Mouse (Mus musculus) neural tube, embryonic 12.5 days (tissue): Measurements from ENCODE around the gene Dclre1a. TPM values are rescaled to one million over a fixed set of nuclear protein-coding genes. Genes with fewer than 3 reads are reported as not detected.
A peak's percentile ranks its signal among the peaks of the same experiment; 100 is the strongest.

Source experiments
- ATAC-seq: fragments of 200-750 bp; cut with Nextera tagmentation; 2 replicates; pipeline ENCODE4 v1.8.0; 2017; ENCODE audit warnings: low read depth, mild to moderate bottlenecking, moderate TSS enrichment, moderate library complexity; ENCODE audit not compliant: low FRiP score
- H3K27ac ChIP-seq: fragments of 300-500 bp; sonication (generic); 2 replicates; pipeline ENCODE4 v1.5.1; 2016
- H3K27me3 ChIP-seq: fragments of 300-500 bp; sonication (generic); replicated peaks from 2 replicates; pipeline ENCODE4 v1.6.1; 2016; ENCODE audit warnings: mild to moderate bottlenecking
- H3K36me3 ChIP-seq: fragments of 300-500 bp; sonication (generic); 2 replicates; pipeline ENCODE4 v1.6.1; 2016; ENCODE audit warnings: mild to moderate bottlenecking
- H3K4me1 ChIP-seq: fragments of 300-500 bp; sonication (generic); 2 replicates; pipeline ENCODE4 v1.6.1; 2016
- H3K4me2 ChIP-seq: fragments of 300-500 bp; sonication (generic); replicated peaks from 2 replicates; pipeline ENCODE4 v1.6.1; 2016; ENCODE audit warnings: mild to moderate bottlenecking
- H3K4me3 ChIP-seq: fragments of 300-500 bp; sonication (generic); 2 replicates; pipeline ENCODE4 v1.5.1; 2016
- H3K9ac ChIP-seq: fragments of 300-500 bp; sonication (generic); 2 replicates; pipeline ENCODE4 v1.6.1; 2016; ENCODE audit warnings: mild to moderate bottlenecking
- H3K9me3 ChIP-seq: fragments of 300-500 bp; sonication (generic); 2 replicates; pipeline ENCODE4 v1.6.1; 2016; ENCODE audit warnings: mild to moderate bottlenecking
- WGBS: fragments of 180-500 bp; shearing (Covaris S2); methylation state at CpG from one replicate; pipeline ENCODE4 v1.1.7; 2016; 5-methylcytosine and 5-hydroxymethylcytosine counted together
- polyA plus RNA-seq: library from polyadenylated mRNA; unstranded; fragments of >200 nt; fragmentation: Nextera tagmentation; extraction: Ambion mirVana; gene quantifications from 2 replicates; pipeline ENCODE4 v1.2.1, GENCODE M21; 2016

Dclre1a gene
- 12.1 and 16.0 TPM in 2 replicates for polyA plus RNA-seq

DNA sequence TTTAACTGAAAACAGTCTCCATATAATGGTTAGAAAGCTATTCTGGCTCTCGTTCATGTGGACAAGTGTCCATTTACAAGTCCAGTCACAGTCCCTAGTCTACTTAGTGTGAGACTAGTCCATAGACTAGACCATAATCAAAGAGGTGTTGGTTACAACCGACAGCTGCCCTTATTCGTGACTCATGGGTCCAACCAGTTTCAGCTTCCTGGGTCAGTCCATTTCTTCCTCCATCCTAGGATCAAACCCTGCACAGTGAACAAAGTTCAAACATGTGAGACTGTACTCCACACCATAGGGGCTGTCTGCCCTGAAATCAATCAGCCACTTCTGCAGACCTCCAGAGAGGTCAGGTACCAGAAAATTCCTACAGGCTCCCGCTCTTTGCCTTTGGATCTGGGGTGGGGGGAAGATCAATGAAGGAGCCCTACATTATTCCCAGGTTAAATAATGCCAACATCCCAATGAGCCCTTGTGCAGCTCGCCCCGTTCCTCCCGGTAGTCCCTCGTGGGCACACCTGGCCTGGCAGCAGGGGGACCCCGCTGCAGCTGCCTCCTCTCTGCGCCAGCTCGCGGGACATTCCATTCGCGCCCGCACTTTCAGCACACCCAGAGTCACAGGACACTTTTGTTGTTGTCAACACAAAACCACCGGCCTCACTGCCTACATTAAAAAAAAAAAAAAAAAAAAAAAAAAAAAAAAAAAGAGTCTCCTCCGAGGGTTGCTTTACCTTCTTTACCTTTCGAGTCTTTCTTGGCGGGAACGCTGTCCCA, at the start of gene Dclre1a:
Gene Dclre1a, minus strand, starts transcription at position 767 of the 774 bp plus-strand sequence.
- peaks cover 18% of the 10 kb centered on the region for H3K36me3 ChIP-seq
- peak; percentile 76 for ATAC-seq
- H3K27me3 ChIP-seq = no peaks in the 10 kb centered on the region
- H3K4me1 ChIP-seq = peaks cover 13% of the 10 kb centered on the region
- H3K9me3 ChIP-seq = no peaks in the 10 kb centered on the region
- peak within 1 kb of the TSS; percentile 87 for H3K4me3 ChIP-seq
- H3K4me2 ChIP-seq = peak within 1 kb of the TSS; percentile 69
- peak within 1 kb of the TSS; percentile 89 for H3K9ac ChIP-seq
- WGBS = 11% methylated on average over 20 of the region's 20 CpGs
- peak within 1 kb of the TSS; percentile 83 for H3K27ac ChIP-seq

DNA sequence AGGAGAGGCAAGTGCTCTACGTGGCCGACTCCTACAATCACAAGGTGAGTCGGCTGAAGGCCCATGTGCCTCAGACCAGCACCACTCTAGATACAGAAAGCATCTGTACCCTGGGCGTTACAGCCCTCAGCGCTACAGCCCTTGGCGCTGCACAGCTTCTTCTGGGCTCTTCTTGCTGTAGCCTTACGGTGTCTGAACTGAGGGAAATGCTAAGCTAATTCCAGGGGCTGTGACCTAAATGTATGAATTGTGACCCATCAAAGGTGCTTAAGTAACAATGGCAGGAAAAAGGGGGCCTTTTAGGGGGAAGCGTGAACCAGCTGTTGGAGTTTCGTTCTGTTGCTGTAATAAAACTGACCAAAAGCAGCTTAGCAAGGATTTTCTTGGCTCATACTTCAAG, 44.5 kb upstream of the Dclre1a start:
- Histone ChIP-seq H3K4me2 (no peak overlapping the region), H3K36me3 (peaks cover 83% of the 10 kb centered on the region), H3K9me3 (no peaks in the 10 kb centered on the region), H3K27ac (no peak overlapping the region), H3K9ac (no peak overlapping the region), H3K27me3 (no peaks in the 10 kb centered on the region), H3K4me1 (no peaks in the 10 kb centered on the region), H3K4me3 (no peak overlapping the region)
- WGBS = 94% methylated on average over 9 of the region's 9 CpGs
- no peak for ATAC-seq

DNA sequence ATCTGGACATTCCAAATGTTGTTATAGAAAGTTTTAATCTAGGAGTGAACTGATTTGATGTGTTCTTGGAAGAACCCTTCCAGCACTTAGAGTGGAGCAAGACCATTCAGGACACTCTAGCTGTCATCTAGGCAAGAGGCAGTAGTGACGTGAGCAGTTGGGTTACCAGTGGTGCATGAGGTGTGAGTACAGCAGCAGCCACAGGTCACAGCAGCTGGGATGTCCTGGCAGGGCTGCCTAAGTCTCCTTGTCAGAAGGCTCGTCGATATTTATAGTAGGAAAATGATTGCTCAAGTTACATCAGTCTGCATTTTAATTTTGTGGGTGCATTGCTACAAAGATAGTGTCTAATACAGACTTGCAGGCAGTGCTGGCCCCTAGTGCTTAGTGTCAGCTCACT, 42.2 kb upstream of the Dclre1a start:
- ATAC-seq = no peak
- no peaks in the 10 kb centered on the region for H3K4me1 ChIP-seq
- no peak overlapping the region for H3K9ac ChIP-seq
- no peaks in the 10 kb centered on the region for H3K27me3 ChIP-seq
- no peaks in the 10 kb centered on the region for H3K9me3 ChIP-seq
- H3K4me3 ChIP-seq = no peak overlapping the region
- 92% methylated on average over 3 of the region's 3 CpGs for WGBS
- H3K36me3 ChIP-seq = peaks cover 69% of the 10 kb centered on the region
- H3K27ac ChIP-seq = no peak overlapping the region
- no peak overlapping the region for H3K4me2 ChIP-seq

DNA sequence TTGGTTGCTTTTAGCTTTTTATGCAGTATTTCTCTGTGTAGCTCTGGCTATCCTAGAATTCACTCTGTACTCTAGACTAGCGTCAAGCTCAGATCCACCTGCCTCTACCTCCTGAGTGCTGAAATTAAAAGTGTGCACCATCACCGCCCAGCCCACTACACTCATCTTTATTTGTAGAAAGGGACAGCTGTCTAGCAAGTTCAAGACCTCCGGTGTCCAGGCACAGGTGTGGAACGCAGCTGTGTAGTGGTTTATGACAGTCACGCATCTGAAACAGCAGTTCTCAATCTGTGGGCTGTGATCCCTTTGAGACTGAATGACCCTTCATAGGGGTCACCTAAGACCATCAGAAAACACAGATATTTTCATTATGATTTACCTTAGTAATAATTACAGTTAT, 41.4 kb upstream of the Dclre1a start:
- no peak overlapping the region for H3K4me3 ChIP-seq
- no peak for ATAC-seq
- no peak overlapping the region for H3K9ac ChIP-seq
- WGBS = 95% methylated on average over 5 of the region's 5 CpGs
- H3K4me1 ChIP-seq = no peaks in the 10 kb centered on the region
- no peak overlapping the region for H3K27ac ChIP-seq
- no peak overlapping the region for H3K4me2 ChIP-seq
- H3K36me3 ChIP-seq = peaks cover 61% of the 10 kb centered on the region
- H3K27me3 ChIP-seq = no peaks in the 10 kb centered on the region
- H3K9me3 ChIP-seq = no peaks in the 10 kb centered on the region

DNA sequence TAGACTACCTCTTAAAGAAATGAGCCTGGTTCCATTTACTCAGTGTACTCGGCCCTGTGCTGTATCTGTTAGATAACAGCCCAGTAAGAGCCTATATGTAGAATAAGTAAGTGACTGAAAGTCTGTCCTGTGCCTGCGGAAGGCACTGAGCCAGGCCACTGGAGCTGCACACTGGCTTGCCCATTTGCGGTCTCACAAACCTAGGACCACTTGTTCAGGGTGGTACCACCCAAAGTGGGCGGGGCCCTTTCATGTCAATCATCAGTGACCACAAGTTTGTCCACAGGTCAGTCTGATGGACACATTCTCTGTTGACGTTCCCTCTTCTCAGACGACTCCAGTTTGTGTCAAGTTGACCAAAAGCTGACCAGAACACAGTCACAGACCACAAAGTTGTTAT, 41.0 kb upstream of the Dclre1a start:
- no peak overlapping the region for H3K27ac ChIP-seq
- no peak for ATAC-seq
- H3K4me1 ChIP-seq = no peaks in the 10 kb centered on the region
- H3K27me3 ChIP-seq = no peaks in the 10 kb centered on the region
- H3K4me2 ChIP-seq = no peak overlapping the region
- H3K9me3 ChIP-seq = no peaks in the 10 kb centered on the region
- H3K9ac ChIP-seq = no peak overlapping the region
- H3K4me3 ChIP-seq = no peak overlapping the region
- peaks cover 58% of the 10 kb centered on the region for H3K36me3 ChIP-seq
- WGBS = 96% methylated on average over 6 of the region's 6 CpGs

DNA sequence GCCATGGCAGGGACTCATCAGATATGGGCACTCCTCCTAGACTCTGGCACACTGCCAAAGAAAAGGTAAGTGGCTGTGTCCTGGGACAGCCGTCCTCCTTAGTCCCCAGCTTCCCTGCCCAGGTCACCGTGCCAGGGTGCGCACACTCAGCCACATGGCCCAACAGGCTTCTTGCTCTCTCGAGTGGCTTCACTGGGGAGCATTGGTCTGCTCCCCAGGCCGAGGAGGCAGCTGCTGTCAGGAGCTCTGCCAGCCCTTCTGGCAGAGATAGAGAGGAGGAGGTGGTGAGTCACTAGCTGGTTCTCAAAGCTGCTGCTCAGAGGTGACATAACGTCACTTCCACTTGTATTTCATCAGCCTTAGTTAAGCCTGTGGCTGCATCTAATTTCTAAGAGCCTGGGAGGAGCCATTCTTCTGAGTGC, 40.2 kb upstream of the Dclre1a start:
- no peak overlapping the region for H3K4me3 ChIP-seq
- WGBS = 91% methylated on average over 6 of the region's 6 CpGs
- H3K9ac ChIP-seq = no peak overlapping the region
- H3K4me1 ChIP-seq = no peaks in the 10 kb centered on the region
- no peaks in the 10 kb centered on the region for H3K27me3 ChIP-seq
- no peak for ATAC-seq
- no peaks in the 10 kb centered on the region for H3K9me3 ChIP-seq
- H3K27ac ChIP-seq = no peak overlapping the region
- no peak overlapping the region for H3K4me2 ChIP-seq
- H3K36me3 ChIP-seq = peaks cover 55% of the 10 kb centered on the region

DNA sequence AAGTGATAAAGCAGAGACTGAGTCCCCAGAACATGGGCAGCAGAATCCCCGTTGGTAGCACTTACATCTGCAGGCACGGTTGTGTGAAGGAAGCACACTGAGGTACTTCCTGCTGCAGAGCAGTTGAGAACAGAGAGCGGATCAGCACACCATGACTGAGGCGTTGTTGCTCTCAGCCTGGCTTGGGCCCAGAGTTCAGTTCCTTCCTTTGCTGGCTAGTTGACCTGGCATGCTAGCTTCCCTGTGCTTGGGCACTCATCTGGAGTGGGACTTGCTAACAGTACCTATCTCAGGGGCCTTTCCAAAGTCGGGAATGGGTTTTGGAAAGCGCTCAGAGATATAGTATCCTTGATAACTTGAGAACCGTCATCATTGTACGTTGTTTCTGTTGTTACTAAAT, 38.3 kb upstream of the Dclre1a start:
- no peak overlapping the region for H3K9ac ChIP-seq
- H3K27ac ChIP-seq = no peak overlapping the region
- H3K4me3 ChIP-seq = no peak overlapping the region
- WGBS = 91% methylated on average over 8 of the region's 8 CpGs
- peaks cover 37% of the 10 kb centered on the region for H3K36me3 ChIP-seq
- H3K9me3 ChIP-seq = no peaks in the 10 kb centered on the region
- ATAC-seq = no peak
- H3K27me3 ChIP-seq = no peaks in the 10 kb centered on the region
- no peak overlapping the region for H3K4me2 ChIP-seq
- no peaks in the 10 kb centered on the region for H3K4me1 ChIP-seq

DNA sequence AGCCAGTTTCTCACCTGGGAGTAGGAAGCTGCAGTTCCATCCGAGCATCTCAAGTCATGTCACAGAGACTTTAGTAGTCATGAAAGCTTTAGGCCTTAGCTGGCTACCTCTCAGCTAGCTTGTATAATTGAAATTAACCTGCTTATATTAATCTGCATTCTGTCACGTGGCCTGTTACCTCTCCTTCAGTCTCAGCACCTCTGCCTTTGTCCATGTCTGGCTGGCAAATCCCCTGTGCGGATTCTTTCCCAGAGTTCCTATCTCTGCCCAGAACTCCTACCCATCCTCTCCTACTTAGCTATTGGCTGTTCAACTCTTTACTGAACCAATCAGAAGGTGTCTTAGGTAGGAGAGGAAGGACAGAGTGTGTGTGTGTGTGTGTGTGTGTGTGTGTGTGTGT, 36.3 kb upstream of the Dclre1a start:
- Histone ChIP-seq H3K36me3 (peaks cover 20% of the 10 kb centered on the region), H3K4me3 (no peak overlapping the region), H3K27ac (no peak overlapping the region), H3K9ac (no peak overlapping the region), H3K9me3 (no peaks in the 10 kb centered on the region), H3K4me1 (no peaks in the 10 kb centered on the region), H3K27me3 (no peaks in the 10 kb centered on the region), H3K4me2 (no peak overlapping the region)
- 84% methylated on average over 3 of the region's 3 CpGs for WGBS
- no peak for ATAC-seq

DNA sequence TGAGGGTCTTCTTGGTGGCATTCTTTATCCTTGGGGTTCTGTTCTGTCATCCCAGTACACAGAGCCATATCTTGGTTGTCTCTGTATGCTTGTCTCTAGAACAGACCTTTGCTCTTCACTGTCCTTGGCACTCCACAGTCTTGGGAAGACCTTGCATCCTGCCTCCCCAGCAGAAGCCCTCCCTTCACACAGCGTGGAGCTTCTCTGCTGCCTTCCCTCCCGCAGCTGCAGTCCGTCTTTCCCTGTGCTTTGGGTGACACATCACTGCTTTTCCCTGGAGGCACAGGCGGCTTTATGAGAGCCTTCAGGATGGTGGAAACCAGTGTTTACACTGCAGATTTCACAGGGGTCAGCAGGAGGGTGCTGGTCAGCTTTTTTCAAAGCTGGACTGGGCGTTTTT, 35.8 kb upstream of the Dclre1a start:
- no peaks in the 10 kb centered on the region for H3K9me3 ChIP-seq
- ATAC-seq = no peak
- H3K27me3 ChIP-seq = no peaks in the 10 kb centered on the region
- no peak overlapping the region for H3K4me3 ChIP-seq
- no peak overlapping the region for H3K9ac ChIP-seq
- no peak overlapping the region for H3K4me2 ChIP-seq
- 74% methylated on average over 5 of the region's 5 CpGs for WGBS
- no peaks in the 10 kb centered on the region for H3K4me1 ChIP-seq
- H3K27ac ChIP-seq = no peak overlapping the region
- peaks cover 17% of the 10 kb centered on the region for H3K36me3 ChIP-seq

DNA sequence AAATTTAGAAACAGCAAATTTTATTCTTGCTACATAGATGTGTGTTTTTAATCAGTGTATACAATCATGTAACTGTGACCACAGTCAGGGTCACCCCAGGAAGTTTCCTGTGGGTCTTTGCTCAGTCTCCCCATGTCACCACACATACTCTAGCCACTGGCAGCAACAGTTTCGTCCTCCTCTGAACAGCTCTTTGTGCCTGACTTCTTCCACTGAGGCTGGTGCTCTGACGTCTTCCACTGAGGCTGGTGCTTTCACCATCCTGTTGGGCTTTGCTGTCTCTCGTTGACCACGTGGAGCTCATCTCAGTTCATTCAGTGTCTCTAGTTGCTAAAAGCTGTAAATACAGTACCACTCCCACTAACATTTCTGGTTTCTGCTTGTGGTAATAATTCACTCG, 34.0 kb upstream of the Dclre1a start:
- Histone ChIP-seq H3K9ac (no peak overlapping the region), H3K27me3 (no peaks in the 10 kb centered on the region), H3K4me3 (no peak overlapping the region), H3K4me1 (no peaks in the 10 kb centered on the region), H3K36me3 (peaks cover 11% of the 10 kb centered on the region), H3K9me3 (no peaks in the 10 kb centered on the region), H3K4me2 (no peak overlapping the region), H3K27ac (no peak overlapping the region)
- no peak for ATAC-seq
- WGBS = 93% methylated on average over 5 of the region's 5 CpGs

DNA sequence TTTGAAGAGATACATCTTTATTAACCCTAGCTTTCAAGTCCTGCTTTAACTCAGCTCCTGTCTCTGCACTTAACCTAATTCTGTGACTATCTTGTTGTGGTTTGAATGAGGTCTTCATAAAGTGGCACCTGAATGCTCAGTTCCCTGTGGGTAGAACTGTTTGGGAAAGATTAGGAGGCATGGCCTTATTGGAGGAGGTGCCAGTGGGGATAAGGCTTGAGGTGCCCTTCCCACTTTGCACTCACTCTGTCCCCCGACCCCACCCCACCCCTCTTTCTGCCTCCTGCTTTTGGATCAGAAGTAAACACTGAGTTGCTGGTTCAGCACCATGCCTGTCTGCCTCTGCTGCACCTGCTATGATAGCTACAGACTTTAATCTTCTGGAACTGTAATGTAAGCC, 29.8 kb upstream of the Dclre1a start:
- no peak for ATAC-seq
- Histone ChIP-seq H3K36me3 (peaks cover 10% of the 10 kb centered on the region), H3K9ac (no peak overlapping the region), H3K9me3 (no peaks in the 10 kb centered on the region), H3K4me2 (no peak overlapping the region), H3K4me1 (no peaks in the 10 kb centered on the region), H3K27ac (no peak overlapping the region), H3K4me3 (no peak overlapping the region), H3K27me3 (no peaks in the 10 kb centered on the region)
- 94% methylated on average over 1 of the region's 1 CpGs for WGBS

DNA sequence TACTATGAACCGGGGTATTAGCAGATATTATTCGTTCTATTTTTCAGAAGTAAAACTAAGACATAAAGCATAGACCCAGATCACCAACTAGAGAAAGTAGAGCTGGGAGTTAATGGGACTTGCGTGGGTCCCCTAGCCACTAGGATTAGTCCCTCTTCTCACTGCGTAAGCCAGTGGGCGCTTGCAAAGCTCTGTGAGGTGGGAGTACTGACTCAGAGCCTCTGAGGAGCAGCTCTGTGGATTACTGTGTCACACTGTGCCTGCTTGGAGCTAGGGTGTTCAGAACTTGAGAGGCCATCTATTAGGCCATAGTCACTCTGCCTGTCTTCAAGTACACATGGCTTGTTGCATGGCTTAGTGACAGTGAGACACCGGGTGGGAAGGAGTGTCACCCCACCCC, 25.2 kb upstream of the Dclre1a start:
- no peaks in the 10 kb centered on the region for H3K4me1 ChIP-seq
- H3K36me3 ChIP-seq = peaks cover 16% of the 10 kb centered on the region
- 96% methylated on average over 6 of the region's 6 CpGs for WGBS

DNA sequence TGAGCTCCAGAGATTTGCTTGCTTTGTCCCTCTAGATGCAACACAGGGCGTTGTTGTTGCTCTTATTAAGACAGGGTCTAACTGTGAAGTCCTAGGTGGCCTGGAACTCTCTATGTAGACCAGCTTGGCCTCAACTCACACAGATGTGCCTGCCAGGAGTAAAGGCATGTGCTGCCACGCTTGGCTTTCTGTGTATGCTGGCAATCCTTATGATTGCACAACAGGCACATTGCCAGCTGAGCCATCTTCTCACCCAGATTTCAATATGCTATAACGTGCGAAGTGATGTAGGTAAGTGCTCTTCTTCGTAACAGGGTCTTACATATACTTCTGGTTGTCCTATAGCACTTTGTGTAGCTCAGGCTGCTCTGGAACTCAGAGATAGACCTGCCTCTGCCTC, 23.9 kb upstream of the Dclre1a start:
- Histone ChIP-seq H3K4me2 (no peak overlapping the region), H3K9ac (no peak overlapping the region), H3K9me3 (no peaks in the 10 kb centered on the region), H3K36me3 (peaks cover 7% of the 10 kb centered on the region), H3K27ac (no peak overlapping the region), H3K4me3 (no peak overlapping the region), H3K27me3 (no peaks in the 10 kb centered on the region), H3K4me1 (no peaks in the 10 kb centered on the region)
- no peak for ATAC-seq
- 95% methylated on average over 5 of the region's 5 CpGs for WGBS

More for the DNA sequence above, 25.2 kb upstream of the Dclre1a start:
- Histone ChIP-seq H3K4me3 (no peak overlapping the region), H3K27ac (no peak overlapping the region), H3K27me3 (no peaks in the 10 kb centered on the region), H3K9me3 (no peaks in the 10 kb centered on the region), H3K4me2 (no peak overlapping the region), H3K9ac (no peak overlapping the region)
- ATAC-seq = no peak
